Mouse (Mus musculus) small intestine, adult 2 months (tissue): ENCODE measurements at regions not wholly inside any gene's neighbourhood (a gene's known extent, or its start where the extent isn't known, plus 50 kb on each side); places are given as distances from the start of the nearest gene placed in this dataset.

Experiments
- CTCF ChIP-seq: fragments of 200-500 bp; IDR thresholded peaks from 2 replicates; pipeline ENCODE4 v1.5.1; 2012; ENCODE audit warnings: low read depth, mild to moderate bottlenecking, control low read depth, inconsistent platforms, low read length, moderate library complexity, mixed read lengths; ENCODE audit not compliant: insufficient replicate concordance, insufficient read length; ENCODE audit errors: extremely low read depth
- POLR2A ChIP-seq: fragments of 200-500 bp; IDR thresholded peaks from 2 replicates; pipeline ENCODE4 v1.6.1; 2012; ENCODE audit warnings: low read depth, mild to moderate bottlenecking, control low read depth, inconsistent platforms, low read length, moderate library complexity

GRCm38 (mm10) chr2:178576067-178576466 is 145.7 kb downstream of the Cdh26 start:
- TF ChIP-seq CTCF = no peak
- no peak for TF ChIP-seq POLR2A
